Mouse (Mus musculus): ENCODE measurements around the gene Rab3a.

The Rab3a gene

GRCm38 (mm10) chr8:70725792-70726447, 28.6 kb upstream of the Rab3a start:
- ChIA-PET POLR2A (interaction anchor here in 3 of 4 experiments (0.6 to 5.1 kb wide), 11 partner anchors 27 to 171 kb away, joined by 3 to 28 read pairs (median 3); partner anchors contain the start of genes Arrdc2 (in 2 of the 3), Jund (in 2 of the 3) and Rpl18a (in 1 of the 3)), CTCF (interaction anchor here (0.6 to 10.1 kb wide), 9 partner anchors 10 to 345 kb away, joined by 3 to 79 read pairs (median 4); partner anchors contain the start of genes Rab3a (in 2 of the 4) and Mast3 (in 1 of the 4))

GRCm38 (mm10) chr8:70726721-70727120, 27.8 kb upstream of the Rab3a start:
- POLR2A ChIA-PET: interaction anchor here in 3 of 4 experiments (0.5 to 5.1 kb wide), 11 partner anchors 27 to 353 kb away, joined by 3 to 28 read pairs (median 3); partner anchors contain the start of genes Jund (in 2 of the 3), Arrdc2 (in 1 of the 3), Lsm4 (in 1 of the 3) and Rpl18a (in 1 of the 3)
- CTCF ChIA-PET: interaction anchor here in 3 of 4 experiments (0.6 to 10.1 kb wide), 7 partner anchors 25 to 195 kb away, joined by 3 to 79 read pairs (median 4); partner anchors contain the start of genes Rab3a (in 2 of the 3) and Mast3 (in 1 of the 3)

GRCm38 (mm10) chr8:70729808-70730475, 24.5 kb upstream of the Rab3a start:
- CTCF ChIA-PET: interaction anchor here in 3 of 4 experiments (0.5 to 3.3 kb wide), 18 partner anchors 8 to 480 kb away, joined by 3 to 16 read pairs (median 4); partner anchors contain the start of genes Gm3336 (in 1 of the 3), Lsm4 (in 1 of the 3) and Rab3a (in 1 of the 3)
- POLR2A ChIA-PET: interaction anchor here in 3 of 4 experiments (0.6 to 5.2 kb wide), 45 partner anchors 9 to 500 kb away, joined by 3 to 56 read pairs (median 5); partner anchors contain the start of genes Arrdc2 (in 3 of the 3), Jund (in 3 of the 3), Gm3336 (in 2 of the 3) and Mpv17l2 (in 2 of the 3)

GRCm38 (mm10) chr8:70730956-70731355, 23.5 kb upstream of the Rab3a start:
- ChIA-PET POLR2A (interaction anchor here in 3 of 4 experiments (0.6 to 5.2 kb wide), 14 partner anchors 11 to 166 kb away, joined by 3 to 56 read pairs (median 6); partner anchors contain the start of genes Arrdc2 (in 2 of the 3), Gm3336 (in 1 of the 3), Jund (in 1 of the 3) and Lsm4 (in 1 of the 3)), CTCF (interaction anchor here in 3 of 4 experiments (1.2 to 2.5 kb wide), 6 partner anchors 9 to 58 kb away, joined by 4 to 16 read pairs (median 5); partner anchors contain the start of genes Gm3336 (in 1 of the 3), Lsm4 (in 1 of the 3) and Rab3a (in 1 of the 3))

GRCm38 (mm10) chr8:70737705-70738104, 16.8 kb upstream of the Rab3a start:
- POLR2A ChIA-PET: interaction anchor here in 2 of 4 experiments (1.2 to 1.3 kb wide), 2 partner anchors 9 to 55 kb away, joined by 4 read pairs; no protein-coding TSS in a partner anchor
- CTCF ChIA-PET: no interaction called here

GRCm38 (mm10) chr8:70738211-70738610, 16.3 kb upstream of the Rab3a start:
- ChIA-PET CTCF (interaction anchor here in 1 of 4 experiments (0.7 kb wide), 1 partner anchor 8 kb away, joined by 3 read pairs; no protein-coding TSS in a partner anchor), POLR2A (interaction anchor here in 2 of 4 experiments (0.9 to 1.6 kb wide), 5 partner anchors 9 to 55 kb away, joined by 3 to 7 read pairs (median 4); partner anchors contain the start of gene Jund (in 1 of the 2))

- ChIA-PET POLR2A (interaction anchor here in 3 of 4 experiments (0.6 to 4.0 kb wide), 6 partner anchors 9 to 98 kb away, joined by 3 to 11 read pairs (median 3); partner anchors contain the start of genes Arrdc2 (in 1 of the 3) and Rab3a (in 1 of the 3)), CTCF (interaction anchor here in 2 of 4 experiments (1.3 to 2.4 kb wide), 3 partner anchors 27 to 103 kb away, joined by 3 to 11 read pairs (median 4); partner anchors contain the start of gene Arrdc2 (in 1 of the 2))
Observed at GRCm38 (mm10) chr8:70741661-70742060, 12.8 kb upstream of the Rab3a start.

- POLR2A ChIA-PET: interaction anchor here in 2 of 4 experiments (1.0 to 4.0 kb wide), 3 partner anchors 9 to 98 kb away, joined by 3 to 11 read pairs (median 4); partner anchors contain the start of gene Arrdc2 (in 1 of the 2)
Observed at GRCm38 (mm10) chr8:70742176-70742575, 12.3 kb upstream of the Rab3a start.

GRCm38 (mm10) chr8:70742981-70743655, 11.4 kb upstream of the Rab3a start:
- POLR2A ChIA-PET: interaction anchor here in 3 of 4 experiments (0.6 to 4.0 kb wide), 19 partner anchors 9 to 96 kb away, joined by 3 to 15 read pairs (median 4); partner anchors contain the start of genes Jund (in 3 of the 3), Arrdc2 (in 2 of the 3), Lsm4 (in 1 of the 3) and Pde4c (in 1 of the 3)
- CTCF ChIA-PET: interaction anchor here in 2 of 4 experiments (0.5 to 2.4 kb wide), 7 partner anchors 9 to 154 kb away, joined by 3 to 11 read pairs (median 3); partner anchors contain the start of gene Rpl18a (in 1 of the 2)

More at GRCm38 (mm10) chr8:70742176-70742575, 12.3 kb upstream of the Rab3a start:
- CTCF ChIA-PET: interaction anchor here in 2 of 4 experiments (1.3 to 2.4 kb wide), 3 partner anchors 27 to 102 kb away, joined by 3 to 11 read pairs (median 4); partner anchors contain the start of gene Arrdc2 (in 1 of the 2)

- POLR2A ChIA-PET: interaction anchor here in 3 of 4 experiments (0.5 to 4.0 kb wide), 25 partner anchors 8 to 135 kb away, joined by 3 to 15 read pairs (median 3); partner anchors contain the start of genes Jund (in 3 of the 3), Pde4c (in 2 of the 3), Arrdc2 (in 1 of the 3) and Lsm4 (in 1 of the 3)
- CTCF ChIA-PET: interaction anchor here in 3 of 4 experiments (0.5 to 2.4 kb wide), 8 partner anchors 8 to 153 kb away, joined by 3 to 11 read pairs (median 4); partner anchors contain the start of gene Rpl18a (in 1 of the 3)
Observed at GRCm38 (mm10) chr8:70743656-70744590, 10.6 kb upstream of the Rab3a start.

- ChIA-PET CTCF (interaction anchor here in 2 of 4 experiments (0.6 to 1.5 kb wide), 3 partner anchors 18 to 96 kb away, joined by 3 to 4 read pairs (median 3); partner anchors contain the start of gene Gm3336 (in 1 of the 2)), POLR2A (interaction anchor here in 3 of 4 experiments (1.0 to 14.5 kb wide), 9 partner anchors 10 to 94 kb away, joined by 3 to 148 read pairs (median 8); partner anchors contain the start of genes Arrdc2 (in 1 of the 3), Jund (in 1 of the 3), Mpv17l2 (in 1 of the 3) and Rab3a (in 1 of the 3))
Observed at GRCm38 (mm10) chr8:70744806-70745205, 9.7 kb upstream of the Rab3a start.

- POLR2A ChIA-PET: interaction anchor here in 3 of 4 experiments (0.5 to 14.5 kb wide), 9 partner anchors 9 to 99 kb away, joined by 3 to 148 read pairs (median 4); partner anchors contain the start of genes Arrdc2 (in 1 of the 3), Mpv17l2 (in 1 of the 3) and Rab3a (in 1 of the 3)
- CTCF ChIA-PET: interaction anchor here in 2 of 4 experiments (0.8 to 1.5 kb wide), 3 partner anchors 12 to 27 kb away, joined by 3 to 4 read pairs (median 4); partner anchors contain the start of gene Gm3336 (in 1 of the 2)
Observed at GRCm38 (mm10) chr8:70745691-70746220, 8.7 kb upstream of the Rab3a start.

GRCm38 (mm10) chr8:70746676-70747075, 7.8 kb upstream of the Rab3a start:
- ChIA-PET CTCF (interaction anchor here in 2 of 4 experiments (0.8 to 1.2 kb wide), 2 partner anchors 11 to 17 kb away, joined by 3 to 4 read pairs; no protein-coding TSS in a partner anchor), POLR2A (interaction anchor here in 3 of 4 experiments (0.8 to 14.5 kb wide), 11 partner anchors 8 to 142 kb away, joined by 3 to 148 read pairs (median 4); partner anchors contain the start of genes Arrdc2 (in 1 of the 3), Jund (in 1 of the 3), Mpv17l2 (in 1 of the 3) and Pik3r2 (in 1 of the 3))

GRCm38 (mm10) chr8:70747211-70747890, 7.1 kb upstream of the Rab3a start:
- ChIA-PET CTCF (interaction anchor here in 2 of 4 experiments (0.8 to 1.2 kb wide), 2 partner anchors 17 kb away, joined by 3 to 4 read pairs; no protein-coding TSS in a partner anchor), POLR2A (interaction anchor here in 3 of 4 experiments (0.8 to 14.5 kb wide), 10 partner anchors 9 to 92 kb away, joined by 3 to 148 read pairs (median 4); partner anchors contain the start of genes Arrdc2 (in 2 of the 3), Jund (in 1 of the 3), Mpv17l2 (in 1 of the 3) and Pik3r2 (in 1 of the 3))
